Mouse (Mus musculus): ENCODE measurements around the gene Cpt1a.
A peak's percentile ranks its signal among the peaks of the same experiment; 100 is the strongest.

Cpt1a gene

GRCm38 (mm10) chr19:3322261-3322969, at the start of gene Cpt1a:
Gene Cpt1a (plus strand): TSS chr19:3322334.
- peak; percentile 4 for DNase-seq

GRCm38 (mm10) chr19:3273331-3273730, 48.8 kb upstream of the Cpt1a start:
- DNase-seq: no peak

DNA sequence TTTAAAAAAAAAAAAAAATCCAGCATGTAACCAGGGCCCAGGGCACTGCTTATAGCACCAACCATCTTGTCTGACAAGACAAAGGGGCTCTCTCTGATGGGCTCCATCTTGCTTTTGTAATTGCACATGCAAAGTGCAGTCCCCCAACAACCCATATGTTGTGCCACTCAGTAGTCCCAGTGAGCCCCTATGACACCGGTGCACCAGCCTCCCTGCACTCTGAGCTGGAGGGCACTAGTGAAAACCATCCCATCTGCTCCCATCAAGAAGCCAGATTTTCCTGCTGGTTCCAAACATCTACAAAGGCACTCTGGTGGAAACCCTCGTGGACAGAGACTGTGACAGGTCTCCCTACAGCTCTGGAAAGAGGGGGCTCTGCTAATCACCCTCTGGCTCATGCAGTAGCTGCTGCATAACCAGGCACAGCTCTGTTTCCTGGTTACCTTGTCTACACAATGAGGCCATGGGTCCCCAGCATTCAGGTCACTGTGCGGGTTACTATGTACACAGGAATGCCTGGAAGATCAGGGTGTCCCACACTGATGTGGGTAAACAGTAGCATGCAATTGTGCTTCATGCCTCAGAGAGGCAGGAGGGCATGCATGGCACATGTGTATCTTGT, 46.3 kb upstream of the Cpt1a start:
- DNase-seq: no peak

DNA sequence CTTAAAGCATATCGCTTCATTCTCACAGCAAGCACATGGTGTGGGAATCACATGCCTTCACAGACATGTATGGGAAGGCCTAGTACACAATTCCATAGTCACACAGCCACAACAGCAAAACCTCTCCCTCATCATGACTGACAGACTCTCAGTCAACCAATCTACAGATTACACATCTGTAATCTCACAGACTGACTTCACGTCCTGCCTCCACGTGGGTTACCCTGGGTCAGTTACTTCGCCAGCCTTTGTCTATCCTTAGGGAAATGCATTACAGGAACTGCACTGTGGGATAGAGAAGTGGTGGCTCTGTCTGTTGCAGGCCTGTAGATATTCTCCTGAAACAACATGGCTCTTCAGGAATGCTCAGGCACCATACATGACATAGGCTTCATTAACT, 40.2 kb upstream of the Cpt1a start:
- no peak for DNase-seq

DNA sequence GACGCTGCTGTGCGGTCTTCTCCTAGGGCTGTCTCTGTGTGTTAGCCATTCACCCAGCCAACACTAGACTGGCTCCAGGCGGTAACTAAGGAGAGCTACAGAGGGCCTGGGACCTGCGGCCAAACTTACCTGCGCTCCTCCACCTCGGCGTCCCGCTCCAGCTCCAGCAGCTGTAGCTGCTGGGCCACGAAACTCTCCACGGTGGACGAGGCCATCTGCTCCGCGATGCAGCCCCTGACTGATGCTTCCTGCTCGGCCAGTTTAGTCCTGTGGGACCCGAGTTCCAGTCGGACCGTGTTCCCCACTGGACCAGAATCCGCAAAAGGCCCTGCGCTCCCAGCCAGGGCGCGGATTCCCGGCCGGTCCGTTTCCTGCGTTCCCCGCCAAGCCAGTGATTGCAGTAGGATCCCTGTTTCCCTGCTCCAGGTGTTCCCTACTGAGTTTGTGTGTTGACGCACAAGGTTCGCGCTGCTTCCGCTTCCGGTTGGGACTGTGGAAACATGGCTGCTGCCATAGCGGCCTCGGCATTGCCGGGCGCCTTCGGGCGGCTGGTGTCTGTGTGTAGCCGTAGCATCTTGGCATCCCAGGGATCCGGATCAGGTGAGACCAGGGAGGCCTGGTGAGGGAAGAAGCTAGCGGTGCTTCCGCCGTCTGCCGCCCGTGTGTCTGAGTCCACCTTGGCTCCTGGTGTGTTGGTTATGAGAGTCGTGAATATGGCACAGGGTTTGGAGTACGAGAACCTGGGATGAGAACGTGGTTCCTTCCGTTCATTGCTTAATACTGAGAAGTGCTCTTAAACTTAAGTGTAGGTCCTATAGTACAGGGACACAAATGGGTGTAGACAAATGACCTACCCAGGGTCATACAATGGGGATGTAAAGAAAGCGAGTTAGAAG, 39.3 kb upstream of the Cpt1a start, which contains the start of the genes Mrpl21 and Ighmbp2:
Gene Mrpl21 (plus strand): TSS at position 330 of the 896 bp plus-strand sequence.
Gene Ighmbp2 (minus strand): TSS at position 446 of the 896 bp plus-strand sequence.
- peak; percentile 94 for DNase-seq

- DNase-seq: peak; percentile 32
Measured at GRCm38 (mm10) chr19:3289006-3289405, 33.1 kb upstream of the Cpt1a start.

- DNase-seq: no peak
Measured at GRCm38 (mm10) chr19:3292028-3292427, 30.1 kb upstream of the Cpt1a start.

GRCm38 (mm10) chr19:3292993-3293392, 29.1 kb upstream of the Cpt1a start:
- no peak for DNase-seq

- DNase-seq: no peak
Measured at GRCm38 (mm10) chr19:3295245-3295644, 26.9 kb upstream of the Cpt1a start.

GRCm38 (mm10) chr19:3297034-3297433, 25.1 kb upstream of the Cpt1a start:
- DNase-seq: no peak

GRCm38 (mm10) chr19:3297775-3298174, 24.4 kb upstream of the Cpt1a start:
- DNase-seq: no peak

DNA sequence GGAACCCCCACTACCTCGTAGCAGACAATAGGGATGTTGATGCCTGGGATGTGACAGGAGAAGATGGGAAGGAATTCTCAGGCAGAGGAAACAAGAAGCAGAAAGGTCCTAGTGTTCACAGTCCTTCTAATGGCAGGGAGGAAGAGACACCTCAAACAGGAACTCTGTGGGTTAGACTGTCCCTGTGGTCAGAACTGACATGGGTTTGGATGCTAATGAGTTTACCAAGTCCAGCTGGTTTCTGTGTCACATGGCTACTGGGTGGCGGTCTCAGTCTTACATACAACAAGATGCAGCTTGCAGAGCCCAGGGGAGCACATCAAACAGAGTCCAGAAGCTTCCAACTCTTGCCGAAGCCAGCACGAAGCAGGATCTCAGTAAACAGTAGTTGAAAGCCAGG, 18.1 kb upstream of the Cpt1a start:
- DNase-seq: no peak

DNA sequence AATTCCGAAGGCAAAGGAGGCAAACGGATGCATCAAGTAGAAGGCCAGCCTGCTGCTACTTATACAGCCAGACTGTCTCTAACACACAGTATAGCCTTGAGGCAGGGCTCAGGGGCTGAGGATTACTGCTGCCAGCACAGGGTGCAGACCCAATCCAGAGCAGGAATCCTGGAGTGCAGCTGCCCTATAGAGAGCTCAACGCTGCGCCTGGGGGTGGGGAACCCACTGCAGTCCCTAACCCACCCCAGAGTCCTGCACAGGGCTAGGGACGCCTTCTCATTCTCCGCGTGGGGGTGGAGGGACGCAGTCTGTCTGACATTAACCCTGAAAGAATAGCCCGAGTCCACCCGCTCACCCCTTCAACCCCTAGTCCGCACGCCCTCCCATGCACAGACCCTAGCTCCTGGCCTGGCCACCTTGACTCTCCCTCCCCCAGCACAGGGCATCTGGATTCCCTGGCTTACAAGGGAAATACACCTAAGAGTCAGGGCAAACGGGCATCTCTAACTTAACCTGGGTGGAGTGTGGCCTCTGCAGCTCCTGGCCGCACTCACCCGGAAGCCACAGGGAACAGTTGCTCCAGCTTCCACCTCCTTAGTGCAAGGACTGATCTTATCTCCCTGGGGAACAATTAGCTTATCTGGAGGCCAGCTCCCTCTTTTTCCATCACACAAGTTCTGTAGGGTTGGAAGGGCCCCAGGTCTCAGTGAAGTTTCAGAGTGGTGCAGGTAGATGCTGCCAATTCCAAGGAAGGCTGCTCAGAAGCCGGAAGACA, 14.8 kb upstream of the Cpt1a start:
- no peak for DNase-seq

DNA sequence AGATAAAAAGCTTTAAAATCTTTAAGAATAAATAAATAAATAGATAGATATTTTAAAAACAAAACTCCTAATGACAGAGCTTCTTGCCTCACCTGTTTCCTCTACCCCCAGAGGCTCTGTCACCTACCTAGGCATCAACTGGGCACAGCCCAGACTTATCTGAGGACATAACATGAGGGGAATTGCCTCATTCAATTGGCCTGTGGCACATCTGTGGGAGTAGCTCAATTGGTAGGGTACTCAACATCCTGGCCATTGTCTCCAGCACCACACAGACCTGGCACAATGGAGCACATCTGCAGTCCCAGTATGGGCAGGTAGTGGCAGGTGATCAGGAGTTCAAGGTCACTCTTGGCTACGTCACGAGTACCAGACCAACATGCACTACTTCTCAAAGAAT, 2.8 kb upstream of the Cpt1a start:
- DNase-seq: no peak

DNA sequence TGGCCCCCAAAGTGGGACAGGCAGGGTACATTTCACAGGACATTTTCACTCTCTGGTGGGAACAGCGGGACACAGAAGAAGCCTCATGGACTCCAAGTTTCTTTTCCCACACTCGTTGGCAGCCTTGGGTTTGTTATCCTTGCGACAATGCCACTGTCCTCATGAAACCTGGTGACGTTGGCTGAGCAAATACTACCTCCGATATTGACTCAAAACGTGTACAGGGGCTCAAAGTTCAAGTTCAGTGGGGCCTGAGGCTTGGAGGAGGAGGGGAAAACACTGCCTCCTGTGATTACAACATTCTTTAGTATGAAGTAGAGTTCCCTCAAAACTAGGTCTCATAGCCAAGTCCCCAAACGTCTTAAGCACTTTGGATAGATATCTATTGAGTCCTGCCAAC, 2.0 kb upstream of the Cpt1a start:
- DNase-seq: no peak

DNA sequence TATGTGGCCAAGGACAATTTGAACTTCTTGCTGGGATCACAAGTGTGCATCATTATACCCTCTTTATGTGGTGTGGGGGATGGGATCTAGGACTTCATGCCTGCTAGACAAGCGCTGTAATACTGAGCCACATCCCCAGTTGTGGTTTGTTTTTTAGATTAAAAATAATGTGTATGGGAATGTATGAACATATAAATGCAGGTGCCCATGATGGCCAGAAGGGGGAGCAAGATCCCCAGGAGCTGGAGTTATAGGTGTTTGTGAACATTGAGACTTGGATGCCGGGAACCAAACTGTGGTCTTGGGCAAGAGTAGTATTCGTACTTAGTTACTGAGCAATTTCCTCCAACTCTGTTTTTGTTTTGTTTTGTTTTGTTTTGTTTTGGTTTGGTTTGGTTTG, 1.3 kb upstream of the Cpt1a start:
- no peak for DNase-seq

DNA sequence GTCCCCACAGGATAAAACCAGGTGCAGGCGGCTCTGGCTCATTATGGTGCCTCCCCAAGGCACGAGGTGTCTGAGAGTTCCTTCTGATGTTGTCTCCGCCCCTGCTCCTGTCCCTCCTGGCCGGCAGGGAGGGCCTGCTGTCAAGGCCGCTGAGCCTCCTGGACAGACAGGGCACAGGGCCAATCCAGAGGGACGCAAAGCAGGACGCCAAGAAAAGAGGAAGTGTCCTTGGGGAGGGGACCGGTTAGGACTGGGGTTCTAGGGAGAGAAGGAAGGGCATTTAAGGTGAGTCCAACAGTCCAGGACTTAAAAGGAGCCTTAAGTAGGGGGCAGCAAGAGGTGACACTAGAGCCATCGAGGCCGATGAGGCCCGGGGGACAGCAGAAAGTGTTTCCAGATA, 517 bp upstream of the Cpt1a start:
- no peak for DNase-seq

DNA sequence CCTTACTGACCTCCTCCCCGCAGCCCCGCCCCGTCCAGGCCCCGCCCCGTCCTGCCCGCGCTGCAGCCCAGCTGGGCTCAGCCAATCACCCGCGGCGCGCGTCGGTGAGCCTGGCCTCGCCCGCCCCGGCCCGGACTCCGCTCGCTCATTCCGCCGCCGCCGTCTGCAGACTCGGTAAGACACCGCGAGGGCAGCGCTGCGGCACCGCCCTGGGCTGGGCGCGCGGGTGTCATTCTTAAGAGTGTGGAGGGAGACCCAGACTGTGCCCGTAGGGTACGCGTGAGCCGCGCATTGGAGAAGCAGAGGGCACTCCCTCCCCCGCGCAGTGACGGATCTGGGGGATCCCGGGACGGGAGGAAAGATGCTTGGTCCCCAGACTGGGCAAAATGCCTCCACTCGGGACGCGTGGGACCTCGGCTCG, 1.1 kb downstream of the Cpt1a start:
- DNase-seq: peak; percentile 20

- peak; percentile 21 for DNase-seq
Measured at GRCm38 (mm10) chr19:3323753-3324270, 1.7 kb downstream of the Cpt1a start.

DNA sequence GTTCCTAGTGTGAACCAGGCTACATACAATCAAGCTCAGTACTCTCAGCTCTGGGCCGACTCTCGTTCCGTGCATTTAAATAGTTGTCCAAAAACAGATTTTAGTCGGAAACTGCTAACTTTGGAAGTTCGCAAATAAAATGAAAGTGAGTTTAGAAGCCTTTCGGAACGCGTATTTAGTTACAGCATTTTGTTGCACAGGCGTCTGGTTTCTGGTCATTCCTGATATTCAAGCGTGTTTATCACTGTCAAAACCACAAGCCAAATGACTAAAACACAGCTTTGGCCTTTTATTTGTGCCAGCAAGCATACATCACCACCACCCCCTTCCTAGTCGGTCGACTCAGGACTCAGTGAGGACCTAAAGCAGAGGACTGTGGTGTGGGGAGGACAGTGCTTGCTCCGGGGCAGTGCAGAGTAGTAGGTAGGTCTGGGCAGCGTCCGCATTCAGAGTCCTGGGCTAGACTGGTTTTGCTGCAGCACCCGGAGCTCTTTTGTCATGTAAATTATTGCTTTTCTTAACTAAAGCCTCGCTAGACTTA, 2.2 kb downstream of the Cpt1a start:
- DNase-seq: peak; percentile 9

GRCm38 (mm10) chr19:3324931-3325711, 3.0 kb downstream of the Cpt1a start:
- DNase-seq: peak; percentile 33
